Comparison of ENCODE assay signal across 8 mouse cellular contexts in the genomic region with DNA sequence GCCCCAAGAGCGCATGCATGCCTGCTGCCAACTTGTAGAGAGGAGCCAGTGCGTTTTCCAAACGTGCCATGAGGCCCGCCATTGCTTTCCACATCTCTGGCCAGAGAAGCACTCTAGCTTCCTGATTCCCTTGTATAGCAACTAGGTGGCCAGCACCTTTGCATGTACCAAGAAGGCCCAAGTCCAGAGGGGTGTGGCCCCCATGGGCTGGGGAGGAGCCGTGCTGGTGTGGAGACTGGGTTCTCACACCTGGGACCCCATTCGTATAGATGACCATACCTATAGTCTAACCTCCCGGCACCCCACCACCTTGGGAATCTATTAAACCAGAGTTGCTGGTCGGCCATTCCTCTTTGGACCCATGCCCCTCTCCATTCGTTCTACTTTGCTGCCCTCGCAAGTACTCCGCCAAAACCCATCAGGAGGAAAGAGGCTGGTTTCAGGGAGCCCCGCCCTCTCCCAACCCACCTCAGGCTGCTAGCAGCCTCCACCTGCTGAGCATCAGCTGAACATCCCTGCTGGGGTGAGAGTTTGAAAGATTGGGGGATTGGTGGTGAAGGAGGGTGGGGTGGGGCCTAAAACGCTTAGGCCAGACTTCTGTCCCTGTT. TPM values are rescaled to one million over a fixed set of nuclear protein-coding genes. Genes with fewer than 3 reads are reported as not detected.
DNase-seq lines count a peak whose midpoint lies in the region; ATAC-seq lines count a peak whose summit lies in the region.

A gene (plus strand): TSS at position 474 of the 608 bp plus-strand sequence.

- no peak for ATAC-seq in activated CD4-positive, CD25-positive, alpha-beta regulatory T cell, adult 4 months
- no peak for ATAC-seq in forebrain, embryonic 11.5 days (replicated peaks; ENCODE audit: low FRiP score)
- peak; percentile 2; the same call in 1 of the 2 replicates for ATAC-seq in kidney, embryonic 16.5 days (ENCODE audit: low FRiP score, low TSS enrichment)
- ATAC-seq in liver, embryonic 16.5 days (ENCODE audit: low read depth): no peak

- peak within 1 kb of the TSS; percentile 86 for H3K4me2 ChIP-seq in forebrain, embryonic 11.5 days (ENCODE audit: low read depth, low read length, severe bottlenecking)
- peak within 1 kb of the TSS; percentile 88 for H3K4me2 ChIP-seq in kidney, embryonic 16.5 days (replicated peaks; ENCODE audit: low read depth, low read length)
- H3K4me2 ChIP-seq in liver, embryonic 16.5 days (ENCODE audit: low read depth, low read length): peak within 1 kb of the TSS; percentile 98

- peak within 1 kb of the TSS; percentile 59 for H3K4me3 ChIP-seq in forebrain, embryonic 11.5 days (ENCODE audit: low read depth, low read length)
- H3K4me3 ChIP-seq in kidney, embryonic 16.5 days (ENCODE audit: low read length): peak within 1 kb of the TSS; percentile 70
- H3K4me3 ChIP-seq in liver, embryonic 16.5 days (ENCODE audit: low read depth, low read length): peak within 1 kb of the TSS; percentile 71

- peaks cover 3% of the 10 kb centered on the region; the same call in 1 of the 2 replicates for H3K4me1 ChIP-seq in forebrain, embryonic 11.5 days (replicated peaks; ENCODE audit: control insufficient read depth, insufficient read depth, low read length)
- peaks cover 20% of the 10 kb centered on the region for H3K4me1 ChIP-seq in kidney, embryonic 16.5 days (ENCODE audit: insufficient read depth, low read length)
- H3K4me1 ChIP-seq in liver, embryonic 16.5 days (ENCODE audit: control insufficient read depth, low read depth, low read length): peaks cover 34% of the 10 kb centered on the region

- no peaks in the 10 kb centered on the region for H3K36me3 ChIP-seq in forebrain, embryonic 11.5 days (ENCODE audit: control insufficient read depth, insufficient read depth, low read length)
- H3K36me3 ChIP-seq in kidney, embryonic 16.5 days (ENCODE audit: insufficient read depth, low read length): no peaks in the 10 kb centered on the region
- no peaks in the 10 kb centered on the region for H3K36me3 ChIP-seq in liver, embryonic 16.5 days (ENCODE audit: control insufficient read depth, insufficient read depth)

- no peaks in the 10 kb centered on the region for H3K27me3 ChIP-seq in forebrain, embryonic 11.5 days (ENCODE audit: control insufficient read depth, insufficient read depth, low read length)
- H3K27me3 ChIP-seq in kidney, embryonic 16.5 days (ENCODE audit: insufficient read depth, low read length): no peaks in the 10 kb centered on the region
- H3K27me3 ChIP-seq in liver, embryonic 16.5 days (ENCODE audit: control insufficient read depth, insufficient read depth, low read depth, low read length): no peaks in the 10 kb centered on the region; the same call in 1 of the 2 replicates

- H3K9ac ChIP-seq in forebrain, embryonic 11.5 days (ENCODE audit: low read length): peak within 1 kb of the TSS; percentile 73
- H3K9ac ChIP-seq in kidney, embryonic 16.5 days (replicated peaks; ENCODE audit: low read length): peak within 1 kb of the TSS; percentile 82
- H3K9ac ChIP-seq in liver, embryonic 16.5 days (ENCODE audit: low read depth, low read length): peak within 1 kb of the TSS; percentile 68

- peak; percentile 12 for DNase-seq in layer of hippocampus, adult 11-12 months (ENCODE audit: low spot score)
- no peak for DNase-seq in layer of hippocampus, adult 9-11 months
- no peak for DNase-seq in forebrain, embryonic 11.5 days (ENCODE audit: low spot score)
- DNase-seq in frontal cortex, postnatal 36 days (ENCODE audit: low spot score in 2 of 2): no peak
- no peak for DNase-seq in yolk sac, embryonic 10.5 days (ENCODE audit: low spot score)

- WGBS in forebrain, embryonic 11.5 days: 39% methylated on average over 13 of the region's 13 CpGs
- 47% methylated on average over 13 of the region's 13 CpGs for WGBS in kidney, embryonic 16.5 days
- WGBS in liver, embryonic 16.5 days (ENCODE audit: insufficient replicate concordance): 64% methylated on average over 13 of the region's 13 CpGs

- no peaks in the 10 kb centered on the region for H3K9me3 ChIP-seq in forebrain, embryonic 11.5 days (ENCODE audit: control insufficient read depth, low read length)
- H3K9me3 ChIP-seq in kidney, embryonic 16.5 days (ENCODE audit: low read length): no peaks in the 10 kb centered on the region
- H3K9me3 ChIP-seq in liver, embryonic 16.5 days (replicated peaks; ENCODE audit: control insufficient read depth, low read length): no peaks in the 10 kb centered on the region

- H3K27ac ChIP-seq in forebrain, embryonic 11.5 days (ENCODE audit: low read depth, low read length): no peak within 1 kb of the TSS
- peak within 1 kb of the TSS; percentile 78 for H3K27ac ChIP-seq in kidney, embryonic 16.5 days (ENCODE audit: low read length)
- no peak within 1 kb of the TSS for H3K27ac ChIP-seq in liver, embryonic 16.5 days (ENCODE audit: low read length)

RNA-seq across cellular contexts. Expression of the gene that starts here (rescaled TPM):
- polyA plus RNA-seq in activated CD4-positive, CD25-positive, alpha-beta regulatory T cell, adult 4 months (2017; shearing (Covaris generic)): 10 to 100 TPM; 24.7 to 38.1 TPM
- 34.5 and 34.8 TPM in 2 replicates for polyA plus RNA-seq in forebrain, embryonic 11.5 days (2014; fragmentation: Nextera tagmentation; extraction: Ambion mirVana)
- 58.4 and 60.3 TPM in 2 replicates for polyA plus RNA-seq in kidney, embryonic 16.5 days (2015; fragmentation: Nextera tagmentation; extraction: Ambion mirVana)
- polyA plus RNA-seq in liver, embryonic 16.5 days (2015; fragmentation: Nextera tagmentation; extraction: Ambion mirVana): 12.4 and 12.6 TPM in 2 replicates
